Mouse (Mus musculus) frontal cortex, adult (tissue): ENCODE measurements around the gene Tns4.
A peak's percentile ranks its signal among the peaks of the same experiment; 100 is the strongest.

ENCODE experiments used
- ATAC-seq: cut with Nextera tagmentation; 2 replicates; pipeline ENCODE4 v1.9.2; 2017; ENCODE audit warnings: mild to moderate bottlenecking, moderate library complexity, mixed read lengths; ENCODE audit not compliant: low TSS enrichment

Gene Tns4

DNA sequence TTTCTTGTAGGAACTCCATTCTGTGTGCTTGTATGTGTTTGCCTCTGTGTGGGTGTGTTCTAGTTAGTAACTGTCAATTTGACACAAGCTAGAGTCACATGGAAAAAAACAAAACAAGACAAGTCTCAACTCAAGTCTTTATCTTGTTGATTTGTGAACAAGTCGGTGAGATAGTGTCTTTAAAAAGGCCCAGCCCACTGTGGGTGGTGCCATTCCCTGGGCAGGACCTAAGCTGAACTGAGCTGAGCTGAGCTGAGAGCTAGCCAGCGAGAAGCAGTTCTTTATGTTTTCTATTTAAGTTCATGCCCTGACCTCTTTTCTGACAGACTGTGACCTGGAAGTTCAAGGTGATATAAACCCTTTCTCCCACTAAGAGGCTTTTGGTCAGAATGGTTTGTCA is 2.6 kb upstream of the Tns4 start:
- no peak for ATAC-seq

DNA sequence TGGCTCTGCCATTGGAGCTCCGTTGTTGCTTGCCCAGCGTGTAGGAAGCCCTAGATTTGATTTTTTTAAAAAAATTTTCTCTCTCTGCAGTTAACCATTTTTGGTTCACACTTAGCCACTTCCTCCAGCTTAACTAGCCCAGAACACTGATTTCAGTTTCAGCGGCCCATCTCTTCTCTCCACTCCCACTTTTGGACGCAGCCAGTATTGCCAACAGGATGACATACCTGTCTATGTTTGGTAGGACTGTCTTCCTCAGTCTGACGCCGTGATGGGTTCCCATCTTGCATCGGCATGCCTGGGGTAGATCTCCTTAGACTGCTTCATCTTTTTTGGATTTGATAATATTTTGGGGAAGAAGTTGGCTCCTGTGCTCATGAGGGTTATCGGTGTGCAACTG is 1.3 kb upstream of the Tns4 start:
- no peak for ATAC-seq

DNA sequence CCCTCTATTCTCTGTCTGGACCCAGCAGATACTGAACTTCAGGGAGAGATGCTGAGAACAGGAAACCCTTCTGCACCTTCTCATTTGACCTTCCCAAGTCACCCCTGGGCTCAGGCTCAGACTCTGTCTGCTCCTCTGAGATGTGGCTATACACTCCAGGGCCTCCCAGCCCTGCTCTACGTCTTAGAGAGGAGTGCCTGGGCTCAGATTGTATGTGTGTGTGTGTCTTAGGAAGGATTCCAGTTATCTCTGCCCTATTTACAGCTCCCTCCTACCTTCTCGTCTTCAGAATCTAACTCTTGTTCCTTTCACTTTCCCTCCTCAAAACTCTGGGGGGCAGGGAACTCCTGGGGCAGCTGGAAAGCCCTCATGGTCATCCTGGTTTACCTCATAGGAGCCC is 620 bp downstream of the Tns4 start:
- peak; percentile 86 for ATAC-seq

DNA sequence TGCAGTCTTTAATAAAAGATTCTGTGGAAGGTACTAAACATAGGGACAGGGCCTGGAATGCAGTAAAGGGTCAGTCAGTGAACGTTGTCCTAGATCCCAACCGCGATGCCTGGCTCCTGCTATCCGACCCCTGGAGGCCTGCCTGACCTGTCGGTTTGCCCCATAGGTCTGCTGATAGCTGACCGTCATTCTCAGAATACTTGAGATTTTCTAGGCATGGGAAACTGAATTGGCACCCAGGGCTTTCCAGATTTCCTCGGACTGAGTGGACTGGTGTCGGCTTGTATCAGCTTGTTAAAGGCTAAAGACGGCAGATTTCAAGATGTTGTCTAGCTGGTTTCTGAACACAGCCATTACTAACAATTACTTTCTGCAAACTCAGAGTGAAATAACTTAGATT is 4.7 kb downstream of the Tns4 start:
- no peak for ATAC-seq

DNA sequence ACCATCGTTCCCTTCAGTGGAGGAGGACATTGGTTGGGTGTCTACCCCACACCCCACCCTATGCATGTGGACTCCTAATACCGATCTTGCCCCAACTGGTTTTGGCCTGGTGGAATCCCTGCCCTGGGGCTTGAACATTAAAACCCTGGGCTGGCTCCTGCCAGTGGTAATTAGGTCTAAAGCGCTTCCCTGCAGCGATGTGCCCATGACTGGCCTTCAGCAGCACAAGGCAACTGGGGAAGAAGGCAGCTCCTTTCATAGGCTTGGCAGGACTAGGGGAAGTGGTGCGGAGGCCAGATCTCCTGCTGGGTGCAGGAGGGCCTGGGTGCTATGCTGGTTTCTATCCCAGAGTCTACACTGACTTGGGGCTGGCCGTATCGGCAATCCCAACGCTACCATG is 5.6 kb downstream of the Tns4 start:
- ATAC-seq, result no peak

DNA sequence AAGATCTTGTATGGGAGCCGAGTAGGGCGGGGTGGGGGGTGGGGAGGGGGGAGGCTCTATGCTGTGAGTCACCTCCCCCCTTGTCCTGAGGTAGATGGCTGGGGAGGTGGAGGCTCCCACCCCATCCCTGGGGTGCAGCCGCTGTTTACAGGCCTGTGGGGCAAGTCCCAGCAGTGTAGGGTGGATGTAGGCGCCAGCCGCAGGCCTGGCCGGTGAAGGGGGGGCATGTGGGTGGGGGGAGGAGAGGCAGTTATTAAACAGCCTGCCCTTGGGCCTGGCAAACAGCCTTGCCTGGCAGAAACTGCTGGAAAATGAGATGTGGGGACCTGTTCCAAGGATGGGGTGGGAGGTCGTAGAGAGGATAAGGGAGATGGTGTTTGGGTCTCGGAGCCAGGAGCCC is 7.0 kb downstream of the Tns4 start:
- ATAC-seq, result no peak

DNA sequence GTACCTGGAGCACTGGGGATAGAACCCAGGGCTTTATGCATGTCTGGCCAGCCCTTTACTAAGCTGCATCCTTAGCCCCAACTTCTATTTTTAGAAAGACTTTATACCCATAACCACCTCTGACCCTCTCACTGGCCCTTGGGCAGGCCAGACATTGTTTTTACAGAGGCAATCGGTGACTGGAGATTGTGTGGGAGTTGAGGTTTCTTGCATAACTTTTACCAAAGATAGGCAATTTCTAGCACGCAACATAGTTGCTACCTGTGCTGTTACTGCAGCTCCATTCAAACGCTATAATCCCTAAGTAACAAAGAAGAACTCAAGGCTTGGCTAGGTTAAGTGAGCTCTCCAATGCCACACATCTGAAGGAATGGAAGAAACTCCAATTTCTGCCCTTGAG is 7.5 kb downstream of the Tns4 start:
- ATAC-seq, result no peak

DNA sequence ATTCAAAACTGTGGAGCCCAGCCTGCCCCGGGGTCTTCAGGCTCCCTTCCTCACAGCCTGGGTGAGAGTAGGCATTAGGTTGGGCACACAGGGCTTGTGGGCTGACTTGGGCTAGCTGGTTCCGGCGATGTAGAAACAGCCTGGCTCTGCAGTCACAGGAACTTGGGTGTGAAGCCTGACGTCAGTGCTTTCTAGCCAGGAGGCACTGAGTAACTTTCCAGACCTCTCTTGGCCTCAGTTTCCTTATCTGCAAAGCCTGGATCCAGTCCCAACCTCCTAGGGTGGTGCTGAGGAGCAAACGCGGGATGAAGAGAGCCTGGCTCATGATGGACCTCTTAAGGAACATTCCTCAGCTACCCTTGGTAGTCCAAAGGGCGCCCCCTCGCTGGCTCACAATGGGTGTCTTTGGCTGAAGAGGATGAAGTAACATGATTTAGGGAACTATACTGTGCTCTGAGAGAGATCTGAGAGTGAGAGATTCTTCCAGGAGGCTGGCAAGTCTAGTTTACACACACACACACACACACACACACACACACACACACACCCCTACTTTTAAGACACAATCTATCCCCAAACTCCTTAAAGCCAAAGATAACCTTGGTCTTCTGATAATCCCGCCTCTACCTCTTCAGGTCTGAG is 8.1 kb downstream of the Tns4 start:
- no peak for ATAC-seq

DNA sequence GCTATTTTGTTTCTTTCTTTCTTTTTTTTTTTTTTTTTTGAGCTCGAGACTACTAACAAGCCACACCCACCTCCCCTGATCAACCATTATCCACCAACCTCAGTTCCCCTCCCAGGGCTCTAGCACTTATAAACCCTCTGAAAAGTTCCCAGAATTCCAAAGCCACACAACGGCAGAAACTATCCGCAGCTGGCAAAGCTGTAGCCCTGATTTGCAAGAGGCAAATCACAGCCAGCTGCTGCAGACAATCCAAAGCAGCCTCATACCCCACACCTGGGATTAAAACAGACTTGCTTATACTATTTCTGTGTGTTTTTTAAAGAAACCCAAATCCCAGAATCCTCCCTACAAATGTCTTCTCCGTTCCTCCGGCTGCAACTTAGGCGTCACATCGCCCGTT is 11.2 kb downstream of the Tns4 start:
- no peak for ATAC-seq

DNA sequence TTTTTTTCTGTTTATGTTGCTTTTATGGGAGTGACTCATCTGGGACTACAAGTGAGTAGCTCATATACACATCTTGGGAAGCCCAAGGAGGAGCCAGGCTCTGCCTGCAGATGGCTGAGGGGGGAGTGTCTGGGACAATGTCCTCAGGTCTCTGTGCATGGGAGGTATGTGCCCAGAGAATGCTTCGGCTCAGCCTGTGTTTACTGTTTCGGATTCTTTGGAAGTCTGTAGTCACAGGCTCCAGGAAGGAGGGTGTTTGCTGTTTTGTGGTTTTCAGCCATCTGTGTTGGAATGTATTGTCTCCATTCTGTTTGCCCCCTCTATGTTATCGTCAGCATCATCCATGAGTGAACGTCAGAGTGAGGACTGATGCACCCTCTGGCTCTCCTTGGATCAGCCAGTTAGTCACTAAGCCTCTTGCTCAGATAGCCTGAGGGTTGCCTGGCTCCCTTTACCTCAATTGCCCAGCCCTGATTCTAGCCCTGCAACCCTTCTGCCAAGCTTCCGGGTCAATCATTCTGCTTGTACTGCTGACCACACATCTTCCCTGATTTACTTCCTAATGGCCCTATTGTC is 12.3 kb downstream of the Tns4 start:
- ATAC-seq, result no peak

DNA sequence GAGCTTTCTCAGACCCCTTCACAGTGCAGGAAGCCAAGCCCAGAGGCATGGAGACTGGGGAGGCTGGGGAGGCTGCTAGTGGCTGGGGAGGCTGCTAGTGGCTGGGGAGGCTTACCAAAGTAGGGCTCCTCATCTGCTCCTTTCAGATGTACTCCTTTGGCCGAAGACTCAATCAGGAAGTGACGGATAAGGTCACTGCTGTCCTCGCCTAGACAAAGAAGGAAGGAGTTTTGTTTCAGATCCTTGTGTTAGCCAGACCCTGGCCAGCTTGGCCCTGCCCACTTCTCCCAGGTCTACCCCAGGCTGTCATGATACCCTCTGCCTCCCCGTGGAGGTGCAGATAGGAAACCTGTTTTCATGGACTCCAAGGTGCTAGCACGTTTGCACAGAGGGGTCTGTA is 15.3 kb downstream of the Tns4 start:
- no peak for ATAC-seq

DNA sequence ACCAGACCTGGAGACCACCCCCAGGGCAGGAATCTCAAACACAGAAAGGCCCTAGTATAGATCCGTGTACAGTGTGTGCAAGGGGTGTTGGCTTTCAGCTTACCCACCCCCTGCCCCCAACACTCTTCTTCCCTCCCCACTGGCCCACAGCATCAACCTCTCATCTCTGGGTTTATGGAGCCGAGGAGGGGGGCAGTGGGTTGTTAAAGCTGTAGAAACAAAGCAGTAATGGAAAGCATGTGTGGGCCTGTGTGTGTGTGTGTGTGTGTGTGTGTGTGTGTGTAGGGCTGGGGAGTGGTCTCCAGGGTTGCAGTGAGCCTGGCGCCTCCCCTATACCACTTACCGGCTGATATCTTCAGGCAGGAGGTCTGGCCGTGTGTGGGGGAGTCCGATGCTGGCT is 17.2 kb downstream of the Tns4 start:
- ATAC-seq, result no peak

DNA sequence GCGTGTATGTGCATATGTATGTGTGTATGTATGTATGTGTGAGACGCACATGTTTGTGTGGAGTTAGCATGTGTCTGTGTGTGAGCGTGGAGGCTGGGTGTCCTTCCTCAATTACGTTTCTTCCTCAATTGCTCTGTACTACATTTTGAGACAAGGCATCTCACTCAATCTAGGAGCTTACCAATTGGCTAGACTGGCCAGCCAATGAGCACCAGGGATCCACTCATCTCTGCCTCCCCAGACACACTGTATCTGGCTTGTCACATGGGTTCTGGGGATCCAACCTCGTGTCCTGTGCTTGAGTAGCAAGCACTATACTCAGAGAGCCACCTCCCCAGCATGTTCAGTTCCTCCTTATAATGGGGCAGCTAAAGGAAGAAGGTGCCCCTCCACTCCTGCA is 20.7 kb downstream of the Tns4 start:
- no peak for ATAC-seq

DNA sequence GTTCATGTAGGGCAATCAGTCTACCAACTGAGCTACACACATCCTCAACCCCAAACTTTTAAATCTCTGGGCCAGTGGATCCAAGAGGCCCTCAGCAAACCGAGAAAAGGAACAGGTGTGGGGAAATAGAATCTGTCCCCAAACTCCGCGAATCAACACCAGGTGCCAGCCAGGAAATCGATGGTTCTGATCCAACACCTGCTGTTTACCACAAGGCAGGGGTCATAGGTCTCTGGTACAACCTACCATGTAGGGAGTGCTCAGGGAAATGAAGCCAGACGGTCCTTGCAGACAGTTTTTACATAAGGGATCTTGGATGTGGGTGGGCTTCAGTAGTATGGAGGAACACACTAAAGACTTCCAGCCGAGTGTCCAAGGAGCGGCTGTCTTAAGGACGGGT is 21.5 kb downstream of the Tns4 start:
- no peak for ATAC-seq

DNA sequence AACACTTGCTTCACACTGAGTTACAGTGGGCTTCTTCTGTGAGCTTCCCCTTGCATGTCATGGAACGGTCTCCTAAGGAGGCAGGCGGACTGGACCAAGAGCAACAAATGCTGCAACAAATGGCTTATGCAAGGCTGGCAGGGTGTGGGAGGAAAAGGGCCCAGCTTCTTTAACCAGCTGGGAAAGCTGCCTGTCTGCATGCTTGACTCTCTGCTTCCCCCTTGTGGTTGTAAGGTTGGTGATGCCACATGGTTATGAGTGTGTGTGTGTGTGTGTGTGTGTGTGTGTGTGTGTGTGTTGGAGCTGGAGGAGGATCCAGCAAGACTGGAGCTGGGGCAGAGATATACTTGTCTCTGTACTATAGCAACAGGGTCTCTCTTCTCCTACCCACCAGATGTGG is 23.1 kb downstream of the Tns4 start:
- ATAC-seq, result peak; percentile 89

DNA sequence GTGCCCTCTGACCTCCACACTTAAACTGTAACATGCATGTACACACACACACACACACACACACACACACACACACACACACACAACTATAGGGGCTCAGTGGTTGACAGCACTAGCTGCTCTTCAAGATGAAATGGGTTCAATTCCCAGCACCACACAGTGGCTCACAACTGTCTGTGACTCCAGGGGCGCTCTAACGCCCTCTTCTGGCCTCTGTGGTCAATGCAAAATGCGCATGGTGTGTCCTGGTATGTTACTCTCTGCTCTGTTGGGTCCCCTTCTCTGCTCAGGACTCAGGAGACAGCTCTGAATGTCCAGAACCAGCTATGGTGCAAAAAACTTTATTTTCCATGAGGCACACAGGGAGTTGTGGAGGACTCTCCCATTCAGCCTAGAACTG is 23.8 kb downstream of the Tns4 start:
- no peak; the same call in 1 of the 2 replicates for ATAC-seq

DNA sequence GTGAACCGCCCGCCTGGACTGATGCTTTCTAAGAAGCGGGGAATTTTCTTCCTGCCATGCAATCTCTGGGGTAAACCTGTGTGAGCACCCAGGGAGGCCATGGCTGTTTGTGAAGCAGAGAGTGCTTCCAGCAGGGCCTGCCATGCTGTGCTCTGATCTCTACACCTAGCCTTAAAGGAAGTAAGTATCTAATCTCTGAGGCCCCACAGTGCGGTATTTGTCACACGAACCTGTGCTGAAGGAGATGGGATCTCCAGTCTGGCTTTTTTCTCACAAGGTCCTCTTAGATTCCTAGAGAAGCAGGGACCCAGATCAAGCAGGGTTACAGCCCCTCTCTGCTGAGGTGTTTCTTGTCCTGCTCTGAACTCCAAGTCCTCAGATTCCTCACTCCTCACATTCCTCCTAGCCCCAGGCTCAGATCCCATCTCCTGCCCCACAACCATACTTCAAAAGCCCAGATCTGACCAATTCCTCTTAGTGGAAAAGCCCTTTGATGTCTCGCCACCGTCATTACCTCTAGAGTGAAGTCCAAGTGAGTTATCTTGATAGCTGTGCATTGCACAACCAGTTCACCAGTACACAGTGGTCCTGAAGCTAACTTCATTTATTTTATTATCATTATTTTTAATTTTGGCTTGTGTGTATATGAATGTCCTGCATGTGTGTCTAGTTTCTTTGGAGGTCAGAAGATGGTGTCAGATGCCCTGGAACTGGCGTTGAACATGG is 25.5 kb downstream of the Tns4 start:
- ATAC-seq, result no peak

DNA sequence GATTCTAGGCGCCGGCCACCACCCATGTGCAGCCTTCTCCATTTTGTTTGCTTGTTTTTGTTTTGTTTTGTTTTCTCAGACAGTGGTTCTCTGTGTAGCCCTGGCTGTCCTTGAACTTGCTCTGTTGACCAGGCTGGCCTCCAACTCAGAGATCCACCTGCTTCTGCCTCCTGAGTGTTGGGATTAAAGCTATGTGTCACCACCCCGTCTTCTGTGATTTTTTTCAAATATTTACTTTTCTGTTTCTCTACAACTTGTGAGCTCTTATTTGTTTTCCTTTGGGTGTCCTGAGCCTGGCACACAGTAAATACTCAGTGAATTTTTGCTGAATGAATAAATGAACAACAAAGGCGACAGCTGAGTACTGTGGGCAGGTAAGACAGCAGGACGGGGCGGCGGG is 26.4 kb downstream of the Tns4 start:
- no peak for ATAC-seq

DNA sequence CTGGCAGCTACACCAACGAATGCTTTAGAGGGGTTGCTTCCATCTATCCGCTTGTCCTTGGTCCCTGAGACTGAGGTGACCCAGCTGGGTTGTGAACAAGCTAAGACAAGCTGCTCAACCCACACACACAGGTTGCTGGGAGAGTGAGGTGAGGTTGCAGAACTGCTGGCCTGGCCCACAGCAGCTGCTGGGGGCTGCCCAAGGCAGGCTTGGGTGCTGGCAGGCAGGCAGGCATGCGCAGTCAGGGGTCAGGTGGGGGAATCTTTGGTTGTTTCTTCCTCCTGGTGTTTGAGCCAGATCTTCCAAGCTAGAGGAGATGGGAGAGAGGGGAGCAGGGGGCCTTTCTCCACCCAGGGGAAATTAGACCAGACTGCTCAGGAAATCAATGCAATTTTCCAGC is 28.7 kb downstream of the Tns4 start:
- ATAC-seq, result no peak

DNA sequence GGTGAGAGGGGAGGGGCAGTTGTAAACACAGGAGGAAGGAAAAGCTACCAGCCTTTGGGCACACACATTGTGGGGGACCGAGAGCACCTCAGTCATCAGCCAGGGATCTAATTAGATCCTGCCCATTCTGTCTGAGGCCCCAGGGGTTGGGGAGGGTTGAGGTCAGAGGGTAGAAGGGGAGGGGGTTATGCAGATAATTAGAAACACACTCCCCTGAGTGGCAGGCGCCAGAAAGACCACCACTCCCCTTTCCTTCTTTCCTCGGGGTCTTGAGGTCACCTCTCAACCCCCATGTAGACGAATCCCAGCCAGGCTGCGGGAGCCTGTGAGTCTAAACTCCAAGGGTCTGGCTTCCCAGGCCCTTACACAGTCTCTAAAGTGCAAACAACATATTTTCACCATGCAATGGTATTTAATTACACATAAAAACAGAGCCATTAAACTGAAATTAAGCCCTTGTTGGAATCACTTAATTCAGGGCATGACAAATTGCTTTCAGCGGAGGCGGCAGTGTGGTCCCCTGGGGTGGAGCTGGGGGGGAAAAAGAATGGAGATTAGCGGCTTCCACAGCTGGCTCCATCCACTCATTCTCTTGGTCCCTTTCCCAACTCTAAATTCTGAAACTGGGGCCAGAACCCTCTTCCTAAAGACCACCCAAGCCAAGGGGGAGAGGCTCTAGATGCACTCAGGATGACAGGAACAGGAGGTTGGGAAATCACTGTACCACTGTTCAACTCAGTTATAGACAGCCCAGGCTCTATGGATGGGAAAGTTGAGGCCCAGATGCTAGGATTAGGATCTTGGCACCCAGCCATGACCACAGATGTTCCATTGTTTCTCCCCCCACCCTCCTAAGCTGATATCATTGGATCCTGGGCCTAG is 33.3 kb downstream of the Tns4 start:
- ATAC-seq, result no peak

DNA sequence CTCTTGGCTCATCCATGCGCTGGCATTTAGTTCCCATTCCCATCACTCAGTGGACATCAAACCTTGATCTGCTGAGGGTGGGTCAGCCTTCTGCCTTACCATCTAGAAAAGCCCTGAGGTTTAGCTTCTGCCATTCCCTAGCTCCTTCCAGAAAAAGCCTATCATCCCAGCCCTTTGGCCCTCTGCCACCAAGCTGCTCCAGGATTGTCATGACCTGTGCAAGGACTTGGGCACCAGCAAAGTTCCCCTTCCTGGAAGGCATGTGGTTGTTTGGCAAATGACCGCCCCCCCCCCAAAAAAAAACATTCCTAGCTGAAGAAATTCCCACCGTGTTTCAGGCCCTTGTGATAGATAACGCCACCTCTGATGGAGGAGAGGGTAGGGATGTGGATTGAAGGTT is 34.0 kb downstream of the Tns4 start:
- no peak for ATAC-seq

DNA sequence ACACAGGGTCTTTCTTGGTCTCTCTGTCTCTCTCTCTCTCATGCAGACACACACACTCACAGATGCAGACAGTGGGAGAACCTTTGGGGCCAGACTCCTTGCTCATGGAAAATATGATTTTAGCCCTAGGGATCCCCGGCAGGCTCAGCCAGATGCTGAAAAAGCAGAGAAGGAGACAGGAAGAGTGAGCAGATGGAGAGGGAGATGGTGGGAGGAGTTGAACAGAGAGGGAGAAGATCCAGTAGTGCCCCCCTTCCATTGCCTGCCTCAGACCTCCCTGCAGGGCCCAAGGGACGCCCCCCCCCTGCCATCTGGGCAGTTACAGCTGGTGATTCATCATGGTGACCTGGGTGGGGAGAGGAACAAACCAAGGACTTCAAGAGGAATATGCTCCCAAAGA is 41.5 kb downstream of the Tns4 start:
- ATAC-seq, result peak; percentile 66

DNA sequence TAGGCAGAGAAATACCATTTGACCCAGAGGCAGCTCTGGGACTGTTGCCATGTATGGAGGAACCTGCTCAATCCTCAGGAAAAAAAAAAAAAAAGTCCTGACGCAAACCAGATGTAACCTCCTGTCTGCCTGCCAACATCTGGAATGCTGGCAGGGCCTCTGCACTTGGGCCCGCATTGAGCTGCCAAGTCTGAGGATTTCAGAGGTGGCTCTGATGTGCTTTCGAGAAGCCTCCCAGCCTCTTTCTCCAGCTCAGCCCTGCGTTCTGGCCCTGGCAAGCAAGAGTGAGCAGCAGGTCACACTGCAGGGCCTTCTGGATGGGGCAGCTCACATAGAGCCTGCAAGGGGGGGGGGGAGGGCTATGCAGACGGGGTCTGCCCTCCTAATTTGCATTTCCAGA is 42.0 kb downstream of the Tns4 start:
- no peak for ATAC-seq
